Mouse (Mus musculus) thymus, postnatal 10 days (tissue): ENCODE measurements around the gene Rnft1.

Source experiments
- DNase-seq, 2 experiments: peaks; one replicate each; pipeline ENCODE4 v3.0.0; 2021; ENCODE audit warnings: low spot score in 2 of 2

Rnft1 gene

DNA sequence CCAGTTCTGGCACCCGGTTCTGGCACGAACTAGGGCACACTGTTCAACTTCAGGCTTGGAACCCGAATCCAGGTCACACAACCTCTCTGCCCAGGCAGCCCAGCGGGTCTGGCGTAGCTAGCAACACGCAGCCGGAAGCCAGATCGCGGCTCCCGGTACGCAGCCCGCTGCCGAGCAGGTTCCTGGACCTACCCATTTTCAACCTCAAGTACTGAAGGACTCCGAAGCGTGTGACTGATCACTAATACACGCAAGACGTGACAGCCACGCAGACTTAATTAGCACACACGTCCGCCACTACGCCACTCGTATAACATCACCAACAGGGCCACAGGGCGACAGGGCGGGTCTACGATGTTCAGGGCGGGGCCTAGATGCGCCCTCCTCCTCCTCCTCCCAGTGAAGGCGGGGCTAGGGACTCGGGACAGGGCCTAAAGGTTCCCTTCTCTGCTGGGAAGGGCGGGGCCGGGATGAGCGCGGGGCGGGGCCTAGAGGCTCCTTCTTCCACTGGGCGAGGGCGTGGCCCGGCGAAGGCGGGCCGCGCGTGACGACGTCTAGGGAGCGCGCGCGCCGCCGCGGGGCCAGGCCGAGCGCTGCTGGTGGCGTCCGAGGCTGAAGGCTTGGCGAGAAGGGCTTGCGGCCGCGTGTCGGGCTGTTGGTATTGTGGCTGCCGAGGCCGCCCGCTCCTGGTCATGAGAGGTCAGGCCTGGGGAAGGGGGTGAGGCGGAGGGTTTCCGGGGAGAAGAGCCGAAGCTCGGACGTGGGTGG is at the start of gene Rnft1:
Gene Rnft1, plus strand, starts transcription at position 557 of the 768 bp plus-strand sequence.
- DNase-seq: peak; percentile 98 to 99

DNA sequence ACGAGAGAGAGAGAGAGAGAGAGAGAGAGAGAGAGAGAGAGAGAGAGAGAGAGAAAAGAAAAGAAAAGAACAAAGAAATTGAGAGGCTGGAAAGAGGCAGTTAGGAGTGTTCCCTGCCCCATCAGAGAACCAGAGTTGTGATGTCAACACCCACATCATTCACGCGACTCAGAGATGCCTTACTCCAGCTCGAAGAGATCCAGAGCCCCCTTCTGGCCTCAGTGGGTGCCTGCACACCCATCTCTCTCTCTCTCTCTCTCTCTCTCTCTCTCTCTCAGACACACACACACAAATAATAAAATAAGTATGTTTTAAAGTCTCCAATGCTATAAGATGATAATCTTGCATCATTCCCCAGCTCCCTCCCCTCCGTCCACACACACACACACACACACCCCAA is 47.6 kb upstream of the Rnft1 start:
- peak; percentile 26 to 58 for DNase-seq

DNA sequence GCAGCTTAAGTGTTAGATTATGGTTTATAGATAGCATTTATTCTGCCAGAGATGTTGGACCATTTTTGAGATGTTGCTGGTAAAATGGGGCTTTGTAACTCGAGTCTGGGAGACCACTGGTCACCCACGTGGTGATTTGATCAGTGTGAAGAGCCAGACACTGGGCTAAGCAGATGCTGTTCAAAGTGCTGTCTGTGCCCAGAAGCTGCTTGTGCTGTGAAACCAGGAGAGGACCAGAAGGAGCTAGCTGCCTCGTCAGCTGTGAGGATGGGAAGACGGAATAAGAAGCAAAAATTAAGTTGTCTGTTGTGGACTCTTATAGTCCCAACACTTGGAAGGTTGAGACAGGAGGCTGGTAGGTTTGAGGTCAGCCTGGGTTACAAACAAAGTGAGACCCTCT is 46.2 kb upstream of the Rnft1 start:
- no peak for DNase-seq

DNA sequence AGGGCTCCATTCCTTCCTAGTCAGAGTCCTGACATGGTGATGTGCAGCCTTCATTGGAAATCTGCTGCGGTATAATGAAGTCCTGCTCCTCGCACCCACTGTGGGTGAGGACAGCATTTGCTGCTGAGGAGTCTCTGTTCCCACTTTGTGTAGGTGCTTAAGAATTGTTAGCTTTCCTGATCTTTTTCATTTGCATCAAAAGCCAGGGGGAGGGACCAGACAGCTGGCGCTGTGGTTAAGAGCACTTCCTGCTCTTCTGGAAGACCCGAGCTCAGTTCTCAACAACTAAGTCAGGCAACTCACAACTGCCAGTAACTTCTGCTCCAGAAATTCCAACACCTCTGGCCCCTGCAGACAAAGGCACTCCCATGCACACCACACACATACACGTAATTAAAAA is 43.7 kb upstream of the Rnft1 start:
- DNase-seq: peak; percentile 47 to 75

DNA sequence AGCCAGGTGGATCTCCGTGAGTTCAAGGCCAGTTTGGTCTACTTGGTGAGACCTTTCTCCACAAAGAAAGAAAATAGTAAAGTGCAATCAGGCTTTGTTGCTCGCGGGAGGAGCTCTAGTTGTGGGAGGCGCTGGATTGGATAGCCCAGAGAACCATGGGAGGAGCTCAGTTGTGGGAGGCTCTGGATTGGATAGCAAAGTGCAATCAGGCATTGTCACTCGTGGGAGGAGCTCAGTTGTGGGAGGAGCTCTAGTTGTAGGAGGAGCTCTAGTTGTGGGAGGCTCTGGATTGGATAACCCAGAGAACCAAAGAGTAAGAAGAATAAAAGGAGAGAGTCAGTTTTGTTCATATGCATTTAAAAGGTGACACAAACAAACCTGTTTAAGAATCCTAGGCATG is 30.5 kb upstream of the Rnft1 start:
- DNase-seq: no peak

DNA sequence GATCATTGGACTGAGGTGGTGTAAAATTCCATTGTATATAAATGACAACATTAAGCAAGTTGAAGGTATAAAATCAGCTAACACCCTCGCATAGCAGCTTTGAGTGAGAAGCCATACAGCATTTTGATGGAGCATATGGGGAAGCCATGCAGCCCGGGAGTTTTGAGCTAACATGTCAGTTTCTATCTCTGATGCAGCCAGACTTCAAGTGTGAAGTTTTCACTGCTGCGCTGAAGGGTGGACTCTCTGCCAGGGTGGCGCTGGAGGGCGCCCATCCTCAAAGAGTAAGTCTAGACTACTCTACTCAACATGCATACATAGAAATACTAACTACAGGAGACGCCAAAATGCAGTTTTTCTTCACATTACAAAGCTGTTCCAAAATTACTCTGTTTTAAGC is 26.9 kb upstream of the Rnft1 start:
- no peak for DNase-seq

DNA sequence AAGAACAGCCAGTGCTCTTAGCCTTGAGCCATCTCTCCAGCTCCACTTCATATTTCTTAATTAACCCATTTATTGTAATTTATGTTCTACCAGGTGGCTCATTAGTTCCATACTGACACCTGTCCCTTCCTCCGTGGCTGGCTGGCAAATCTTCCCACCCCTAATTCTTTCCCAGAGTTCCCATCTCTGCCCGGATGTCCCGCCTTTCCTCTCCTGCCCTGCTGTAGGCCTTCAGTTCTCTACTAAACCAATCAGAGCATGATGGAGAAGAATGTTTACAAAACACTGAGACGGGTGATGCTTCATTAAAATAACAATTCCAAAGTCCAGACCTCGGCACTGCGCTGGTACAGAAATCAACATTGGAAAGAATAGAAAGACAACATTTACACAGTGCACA is 25.6 kb upstream of the Rnft1 start:
- DNase-seq: no peak

DNA sequence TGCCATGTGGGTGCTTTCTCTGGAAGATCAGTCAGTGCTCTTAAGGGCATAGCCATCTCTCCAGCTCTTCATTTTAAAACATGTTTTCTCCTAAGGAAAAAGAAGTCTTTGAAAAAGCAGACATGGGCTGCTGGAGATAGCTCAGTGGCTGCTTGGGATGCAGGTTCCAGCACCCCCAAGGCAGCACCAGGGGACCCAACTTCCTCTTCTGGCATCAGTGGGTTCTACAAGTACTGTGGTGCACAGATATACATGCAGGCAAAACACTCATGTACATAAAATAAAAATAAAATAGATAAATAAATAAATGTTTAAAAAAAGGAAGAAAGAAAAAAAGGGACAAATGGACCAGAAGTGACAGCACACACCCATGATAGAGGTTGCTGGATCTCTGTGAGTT is 21.9 kb upstream of the Rnft1 start:
- no peak for DNase-seq

DNA sequence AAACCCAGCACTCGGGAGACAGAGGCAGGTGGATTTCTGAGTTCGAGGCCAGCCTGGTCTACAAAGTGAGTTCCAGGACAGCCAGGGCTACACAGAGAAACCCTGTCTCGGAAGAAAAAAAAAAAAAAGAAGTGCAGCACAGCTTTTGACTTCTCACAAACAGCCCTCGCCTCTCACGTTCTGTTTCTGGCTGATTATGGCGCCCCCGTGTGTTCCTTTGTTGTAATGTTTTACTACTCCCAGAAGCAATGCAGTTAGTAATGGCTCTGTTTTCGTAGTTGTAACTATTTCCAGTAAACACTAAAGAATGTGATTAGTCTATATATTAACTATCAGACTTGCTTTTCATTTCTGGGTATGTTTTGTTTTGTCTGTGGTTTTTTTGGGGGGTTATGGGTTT is 20.2 kb upstream of the Rnft1 start:
- peak; percentile 61 to 82 for DNase-seq

DNA sequence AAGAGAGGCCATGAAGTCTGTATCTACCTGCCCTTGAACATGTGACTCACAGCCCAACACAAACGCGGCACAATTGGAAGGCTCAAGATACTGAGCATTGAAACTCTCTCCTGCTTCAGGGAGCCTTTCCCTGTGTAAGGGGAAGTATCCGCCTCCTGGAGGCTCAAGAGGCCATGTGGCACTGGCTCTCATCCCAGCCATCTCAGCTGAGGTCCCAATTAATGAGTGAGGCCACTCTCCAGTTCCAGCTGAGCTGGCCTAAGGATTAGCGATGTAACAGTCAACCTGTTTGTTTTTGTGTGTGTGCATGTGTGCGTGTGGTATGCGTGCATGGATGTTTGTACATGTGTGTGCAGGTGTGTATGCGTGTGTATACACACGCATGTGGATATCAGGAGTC is 16.1 kb upstream of the Rnft1 start:
- DNase-seq: no peak

DNA sequence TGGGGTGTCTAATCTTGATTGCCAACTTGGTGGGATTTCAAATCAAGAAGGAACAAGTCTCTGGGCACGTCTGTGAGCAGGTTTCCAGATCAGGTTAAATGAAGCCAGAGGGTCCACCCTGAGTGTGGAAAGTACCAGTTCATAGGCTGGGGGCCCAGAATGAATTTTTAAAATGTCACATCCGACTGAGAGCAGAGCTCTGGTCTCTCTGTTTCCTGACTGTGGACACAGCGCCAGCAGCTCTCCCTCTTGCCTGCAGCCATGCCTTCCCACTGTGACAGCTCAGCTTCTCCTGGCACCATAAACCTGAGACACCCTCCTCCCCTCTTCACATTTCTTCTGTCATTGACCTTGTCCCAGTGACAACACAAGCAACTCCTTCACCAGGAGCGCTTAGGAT is 15.5 kb upstream of the Rnft1 start:
- no peak for DNase-seq

DNA sequence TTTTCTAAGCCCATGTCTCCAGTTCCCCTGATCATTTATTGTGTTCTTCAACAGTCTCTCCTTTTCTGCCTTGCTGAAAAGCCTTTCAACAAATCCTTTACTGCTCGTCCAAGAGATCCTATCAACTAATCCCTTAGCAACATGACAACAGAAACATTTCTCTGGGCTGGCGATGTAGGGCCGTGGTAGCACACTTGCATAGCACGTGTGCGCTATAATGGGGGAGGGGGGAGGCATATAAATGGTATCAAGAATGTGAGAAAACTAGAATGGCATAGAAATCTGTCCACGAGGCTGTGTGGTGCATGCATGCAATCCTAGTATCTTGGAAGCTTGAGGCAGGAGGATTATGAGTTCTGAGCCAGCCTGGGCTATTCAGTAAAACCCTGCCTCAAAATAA is 12.7 kb upstream of the Rnft1 start:
- no peak for DNase-seq

DNA sequence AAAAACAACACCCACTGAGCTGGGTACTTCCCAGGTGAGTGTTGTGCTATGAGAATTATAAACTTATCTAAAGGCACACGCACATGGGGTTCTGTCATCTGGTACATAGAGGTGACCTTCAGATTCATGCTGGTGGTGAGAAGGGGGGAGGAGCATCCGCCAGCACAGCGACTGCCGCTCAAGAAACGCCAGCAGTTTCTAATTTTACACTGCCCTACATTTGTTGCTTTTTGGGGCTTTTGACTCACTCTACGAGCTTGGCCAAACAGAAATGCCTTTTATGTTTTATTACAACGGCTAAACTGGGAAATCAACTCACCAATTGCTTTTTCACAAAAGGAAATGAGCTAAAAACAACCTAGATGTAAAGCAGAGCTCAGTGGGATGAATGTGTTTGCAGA is 11.7 kb upstream of the Rnft1 start:
- no peak for DNase-seq

DNA sequence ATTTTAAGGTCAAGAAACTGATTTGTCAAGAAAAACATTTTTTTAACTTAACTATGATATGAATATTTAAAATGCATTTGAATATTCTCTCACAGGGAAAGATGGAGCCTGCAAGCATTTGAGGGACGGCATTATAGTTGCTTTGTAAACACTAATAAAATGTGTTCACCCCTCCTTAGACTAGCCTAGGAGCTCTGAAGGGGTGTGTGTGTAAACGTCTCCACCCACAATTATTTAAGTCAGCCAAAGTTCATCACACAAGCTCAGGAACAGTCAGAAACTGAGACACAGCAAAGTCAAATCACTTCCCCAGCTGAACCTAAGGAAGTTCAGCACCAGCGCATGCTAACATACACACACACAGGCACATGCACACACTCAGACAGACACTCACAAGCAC is 10.9 kb upstream of the Rnft1 start:
- DNase-seq: no peak

DNA sequence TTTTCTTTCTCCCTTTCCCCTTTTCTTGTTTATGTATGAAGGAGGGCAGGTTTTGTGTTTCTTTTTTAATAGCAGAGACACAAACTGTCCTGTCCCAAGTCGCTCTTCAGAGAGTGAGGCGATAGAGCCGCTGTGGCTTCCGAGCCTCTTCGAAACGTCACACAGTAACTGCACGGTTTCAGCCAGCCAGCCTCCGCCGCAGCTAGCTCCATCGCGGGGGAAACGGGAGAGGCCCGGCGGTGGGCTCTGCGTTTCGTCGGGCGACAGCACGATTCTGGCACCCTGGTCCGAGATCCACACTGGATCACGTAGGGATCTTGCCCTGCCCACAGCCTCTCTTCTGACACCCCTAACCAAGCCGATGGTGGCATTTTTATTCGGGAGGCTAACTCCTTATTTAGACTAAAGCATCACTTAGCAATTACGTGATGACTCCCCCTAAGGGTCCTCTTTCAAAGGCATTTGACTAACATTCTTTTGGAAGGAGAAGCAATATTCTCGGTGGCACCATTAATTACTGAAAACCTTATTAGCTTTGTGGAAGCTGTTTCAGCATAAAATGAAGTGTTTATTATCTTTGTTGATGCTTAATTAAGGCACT is 553 bp downstream of the Rnft1 start:
- DNase-seq: peak; percentile 49 to 54

DNA sequence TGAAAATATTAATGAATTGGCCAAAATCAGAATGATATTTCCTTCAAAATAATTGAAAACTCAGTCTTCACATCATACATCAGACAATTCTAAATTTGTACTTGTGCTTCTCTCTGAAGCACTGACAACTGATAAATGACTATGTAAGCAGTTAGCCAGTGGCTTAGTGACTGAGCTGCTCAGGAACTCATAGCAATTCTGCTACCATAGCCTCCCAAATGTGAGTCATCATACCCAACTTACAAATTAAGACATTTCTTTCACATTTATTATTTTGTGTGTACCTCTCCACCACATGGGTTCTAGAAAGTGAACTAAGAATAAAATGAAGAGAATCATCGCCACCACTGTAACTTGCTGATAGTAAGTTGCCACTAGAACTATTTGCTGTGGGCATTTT is 6.3 kb downstream of the Rnft1 start:
- DNase-seq: no peak

DNA sequence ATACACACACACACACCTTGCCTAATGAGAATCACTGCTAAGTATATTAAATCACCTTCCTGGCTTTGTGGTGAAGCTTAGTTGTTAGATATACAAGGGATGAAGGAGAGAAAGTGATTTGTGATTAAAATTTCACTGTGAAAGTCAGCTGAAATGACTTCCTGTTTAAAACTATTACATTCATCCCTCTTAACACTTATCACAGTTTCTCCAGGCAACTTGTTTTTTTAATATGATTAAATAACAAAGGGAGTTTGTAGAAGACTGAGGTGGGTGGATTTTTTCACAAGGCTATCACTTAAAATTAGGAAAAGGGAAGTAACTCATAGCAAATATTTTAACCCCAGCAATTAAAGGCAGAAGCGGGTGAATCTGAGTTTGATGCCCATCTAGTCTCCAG is 12.9 kb downstream of the Rnft1 start:
- DNase-seq: no peak

DNA sequence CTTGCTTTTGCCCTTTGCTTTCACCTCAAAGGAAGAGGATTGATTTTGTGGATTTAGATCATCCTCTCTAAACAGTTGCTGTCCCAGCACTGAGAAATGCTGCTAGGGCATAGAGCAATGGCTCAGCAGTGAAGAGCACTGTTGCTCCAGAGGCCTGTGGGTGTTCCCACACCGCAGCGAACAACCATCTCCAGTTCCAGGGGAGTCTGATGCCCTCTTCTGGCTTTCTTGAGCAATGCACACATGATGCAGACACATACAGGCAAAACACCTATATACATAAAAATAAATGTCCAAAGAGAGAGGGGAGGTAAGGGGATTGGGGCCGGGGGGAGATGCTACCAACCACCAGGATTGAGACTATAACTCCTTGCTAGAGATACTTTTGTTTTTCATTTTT is 13.5 kb downstream of the Rnft1 start:
- DNase-seq: no peak

DNA sequence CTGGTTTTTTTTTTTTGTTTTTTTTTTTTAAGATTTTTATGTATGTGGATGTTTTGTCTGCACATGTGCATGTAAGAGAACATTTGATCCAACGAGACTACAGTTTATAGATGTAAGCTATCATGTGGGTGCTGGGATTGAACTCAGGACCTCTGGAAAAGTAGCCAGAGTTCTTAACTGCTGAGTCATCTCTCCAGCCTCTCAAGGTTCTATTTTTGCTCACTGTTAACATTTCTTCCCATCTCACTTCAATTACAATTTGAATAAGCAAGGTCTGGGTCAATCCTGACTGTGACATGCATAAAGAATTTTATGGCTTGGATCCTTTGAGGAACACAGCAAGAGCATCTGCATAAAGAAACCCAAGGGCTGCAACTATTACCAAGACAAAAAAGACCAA is 16.3 kb downstream of the Rnft1 start:
- no peak for DNase-seq

DNA sequence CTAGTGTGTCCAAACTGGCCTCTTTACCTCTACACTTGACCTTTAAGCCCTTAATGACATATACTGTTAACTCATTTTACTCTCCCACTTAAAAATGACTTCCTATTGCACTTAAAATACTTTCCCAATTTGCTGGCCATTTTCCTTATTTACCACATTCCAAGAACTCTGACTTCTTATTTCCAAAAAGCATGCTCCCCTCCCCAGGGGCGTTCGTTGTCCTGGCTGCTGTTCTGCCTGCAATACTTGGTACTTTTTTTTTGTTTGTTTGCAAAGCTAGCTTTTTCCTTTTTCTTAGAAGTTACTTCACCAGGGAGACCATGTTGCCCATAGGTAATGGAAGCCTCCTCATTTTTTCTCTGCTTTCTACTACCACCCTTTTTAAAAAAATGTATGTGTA is 18.7 kb downstream of the Rnft1 start:
- no peak for DNase-seq

DNA sequence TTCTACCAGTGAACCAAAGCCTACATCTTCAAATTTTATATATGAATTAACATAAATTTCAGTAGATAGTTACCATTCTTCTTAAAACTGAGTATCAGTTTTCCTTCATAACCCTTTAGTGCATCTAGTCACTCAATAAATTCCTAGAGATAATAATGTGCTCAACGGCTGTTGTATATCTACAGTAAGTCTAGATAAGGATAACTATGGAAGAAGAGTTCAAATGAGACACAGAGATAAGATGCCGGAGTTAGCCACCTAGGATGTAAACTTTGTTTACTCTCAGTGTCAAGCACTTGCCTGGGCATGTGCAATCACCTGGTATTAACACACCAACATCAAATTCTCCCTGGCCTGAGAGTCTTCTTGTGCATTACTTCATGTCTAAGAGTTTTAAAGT is 22.9 kb downstream of the Rnft1 start:
- DNase-seq: no peak

DNA sequence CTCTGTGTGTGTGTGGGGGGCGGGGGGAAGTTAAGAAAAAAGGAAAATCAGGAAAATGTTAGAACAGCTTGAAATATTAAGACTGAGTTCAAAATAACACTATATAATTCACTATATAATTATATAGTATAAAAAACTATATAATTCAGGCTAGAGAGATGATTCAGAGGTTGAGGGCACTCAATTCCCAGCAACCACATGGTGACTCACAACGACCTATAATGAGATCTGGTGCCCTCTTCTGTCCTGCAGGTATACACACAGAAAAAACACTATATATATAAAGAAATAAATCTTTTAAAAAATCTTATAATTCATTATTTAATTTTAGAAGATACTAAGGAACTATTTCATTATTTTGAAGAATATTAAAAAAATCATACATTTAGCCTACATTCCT is 23.5 kb downstream of the Rnft1 start:
- no peak for DNase-seq

DNA sequence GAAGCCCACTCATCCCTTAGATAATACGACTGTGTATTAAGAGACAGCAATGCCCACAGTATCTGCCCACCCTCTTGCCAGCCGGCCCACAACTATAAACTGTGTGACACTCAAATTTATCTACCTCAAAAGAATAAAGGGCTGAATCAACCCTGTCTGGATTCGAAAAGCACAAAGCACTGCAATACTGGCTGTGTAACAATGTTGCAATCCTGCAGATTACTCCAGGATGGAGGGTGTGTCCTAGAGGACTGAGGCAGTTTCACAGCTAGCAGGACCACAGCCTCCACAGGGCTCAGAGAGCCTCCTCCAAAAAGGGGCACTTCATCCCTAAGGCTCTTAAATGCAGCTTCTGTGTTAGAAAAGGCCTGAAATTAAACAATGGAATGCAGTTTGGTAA is 32.2 kb downstream of the Rnft1 start:
- DNase-seq: no peak

DNA sequence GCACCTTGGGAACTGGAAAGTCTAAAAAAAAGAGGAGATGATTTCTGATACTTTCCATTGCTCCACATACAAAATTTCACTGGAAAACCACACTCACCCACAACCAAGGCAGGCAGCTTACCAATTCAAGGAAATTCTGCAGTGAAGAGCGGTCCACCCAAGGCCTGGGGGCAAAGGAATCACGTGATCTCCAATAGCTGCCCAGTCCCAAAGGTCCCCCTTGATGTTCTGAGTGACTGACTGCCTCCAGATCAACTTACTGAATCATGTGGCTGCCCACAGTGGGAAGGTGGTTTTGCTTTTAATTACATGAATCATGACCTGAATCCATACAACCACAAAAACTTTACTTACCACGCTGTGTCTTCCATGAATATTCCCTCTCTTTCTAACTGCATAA is 32.8 kb downstream of the Rnft1 start:
- DNase-seq: no peak
